Mouse (Mus musculus): ENCODE data around the gene 1700069L16Rik.

1700069L16Rik gene

DNA sequence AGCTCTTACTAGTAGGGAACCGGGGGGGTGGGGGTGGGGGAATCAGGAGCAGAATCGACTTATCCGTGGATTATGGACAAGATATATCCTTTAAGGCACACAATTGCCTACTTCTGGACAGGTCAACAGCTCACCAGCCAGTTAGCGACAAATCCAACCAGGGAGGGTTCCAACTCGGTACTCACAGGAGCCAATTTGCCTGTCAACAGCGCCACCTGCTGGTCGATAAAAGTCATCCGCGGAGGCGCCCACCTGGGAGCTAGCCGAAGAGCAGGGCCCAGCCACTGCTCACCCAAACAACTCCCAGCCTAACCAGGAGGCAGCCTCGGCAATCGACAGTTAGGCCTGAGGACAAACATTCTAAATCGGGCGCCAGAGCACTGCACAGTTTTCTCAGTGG is at the start of gene 1700069L16Rik:
Gene 1700069L16Rik, minus strand, starts transcription at position 327 of the 400 bp plus-strand sequence.
- in situ Hi-C loops (cut with MboI, MseI), result loop anchor here (5.0 kb wide), 2 partner anchors 57 to 362 kb away; no protein-coding TSS in a partner anchor

DNA sequence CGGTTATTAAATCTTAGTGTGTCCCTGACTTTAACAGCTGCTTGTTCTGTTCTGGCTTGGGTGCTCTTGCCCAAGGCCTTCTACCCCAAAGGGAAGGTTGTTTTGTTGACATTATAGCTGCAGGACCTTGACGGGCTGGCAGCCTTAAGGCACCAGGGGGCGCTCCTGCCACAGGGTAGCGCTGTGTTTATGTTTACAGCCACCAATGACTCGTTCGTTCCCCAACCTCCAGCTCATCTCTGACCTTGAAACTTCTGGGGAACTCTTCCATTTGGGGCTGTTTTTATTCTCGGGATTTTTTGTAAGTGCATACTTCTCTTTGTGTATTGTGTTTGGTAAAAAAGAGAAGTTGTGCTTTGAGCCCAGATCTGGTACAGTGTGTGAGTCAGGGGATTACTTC is 49.1 kb upstream of the 1700069L16Rik start:
- in situ Hi-C loops (cut with MboI, MseI), result loop anchor here (5.0 kb wide), 2 partner anchors 36 to 39 kb away; partner anchors contain the start of gene Ficd

DNA sequence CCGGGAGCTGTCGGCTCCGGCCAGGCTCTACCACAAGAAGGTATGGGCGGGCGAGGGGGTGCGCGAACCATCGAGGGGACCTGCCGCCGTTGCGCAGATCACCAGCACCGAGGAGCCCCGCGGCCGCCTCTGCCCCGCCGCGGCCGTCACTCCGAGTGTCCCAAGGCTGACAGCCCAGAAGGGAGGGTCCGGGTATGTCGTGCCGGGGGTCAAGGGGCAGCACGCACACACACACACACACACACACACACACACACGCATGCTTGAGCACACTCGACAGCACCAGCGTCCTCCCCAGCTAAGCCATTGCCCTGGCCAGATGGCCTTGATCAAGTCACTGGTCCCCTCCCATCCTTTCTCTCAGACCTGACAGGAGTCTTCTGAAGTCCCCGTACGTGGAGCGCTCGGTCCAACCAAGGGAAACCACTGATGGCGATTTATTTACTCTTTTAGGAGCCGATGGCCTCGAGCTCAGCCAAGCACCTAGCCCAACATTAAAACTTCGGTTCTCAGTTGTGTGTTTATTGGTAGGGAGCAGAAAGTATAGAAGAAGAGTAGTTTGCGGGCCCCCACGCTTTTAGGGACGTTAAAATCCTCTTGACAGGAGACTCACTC is 48.4 kb upstream of the 1700069L16Rik start:
- in situ Hi-C loops (cut with MboI, MseI), result loop anchor here (5.0 kb wide), 2 partner anchors 36 to 39 kb away; partner anchors contain the start of gene Ficd

DNA sequence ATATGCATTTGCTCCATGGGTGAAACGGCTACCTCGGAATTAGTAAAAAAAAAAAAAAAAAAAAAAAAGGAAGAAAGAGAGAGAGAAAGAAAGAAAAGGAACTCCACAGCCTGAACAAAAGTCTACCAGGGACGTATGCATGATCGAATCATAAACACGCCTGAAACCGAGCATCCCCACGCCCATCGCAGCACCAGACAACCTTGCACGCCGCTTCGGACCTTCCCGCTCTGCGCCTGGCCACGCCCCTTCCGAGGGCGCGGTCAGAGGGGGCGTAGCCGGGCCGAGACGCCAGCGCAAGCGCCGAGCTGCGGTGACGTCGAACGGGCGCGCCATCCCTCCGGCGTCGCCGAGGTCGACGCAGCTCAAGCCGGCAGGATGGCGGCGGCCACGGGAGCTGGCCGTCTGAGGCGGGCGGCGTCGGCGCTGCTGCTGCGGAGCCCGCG is 47.9 kb upstream of the 1700069L16Rik start, which contains the start of the genes Sart3 and Iscu:
Gene Sart3, minus strand, starts transcription at position 61 of the 446 bp plus-strand sequence.
Gene Iscu, plus strand, starts transcription at position 299 of the 446 bp plus-strand sequence.
- in situ Hi-C loops (cut with MboI, MseI), result loop anchor here (5.0 kb wide), 2 partner anchors 35 to 40 kb away; partner anchors contain the start of gene Ficd

DNA sequence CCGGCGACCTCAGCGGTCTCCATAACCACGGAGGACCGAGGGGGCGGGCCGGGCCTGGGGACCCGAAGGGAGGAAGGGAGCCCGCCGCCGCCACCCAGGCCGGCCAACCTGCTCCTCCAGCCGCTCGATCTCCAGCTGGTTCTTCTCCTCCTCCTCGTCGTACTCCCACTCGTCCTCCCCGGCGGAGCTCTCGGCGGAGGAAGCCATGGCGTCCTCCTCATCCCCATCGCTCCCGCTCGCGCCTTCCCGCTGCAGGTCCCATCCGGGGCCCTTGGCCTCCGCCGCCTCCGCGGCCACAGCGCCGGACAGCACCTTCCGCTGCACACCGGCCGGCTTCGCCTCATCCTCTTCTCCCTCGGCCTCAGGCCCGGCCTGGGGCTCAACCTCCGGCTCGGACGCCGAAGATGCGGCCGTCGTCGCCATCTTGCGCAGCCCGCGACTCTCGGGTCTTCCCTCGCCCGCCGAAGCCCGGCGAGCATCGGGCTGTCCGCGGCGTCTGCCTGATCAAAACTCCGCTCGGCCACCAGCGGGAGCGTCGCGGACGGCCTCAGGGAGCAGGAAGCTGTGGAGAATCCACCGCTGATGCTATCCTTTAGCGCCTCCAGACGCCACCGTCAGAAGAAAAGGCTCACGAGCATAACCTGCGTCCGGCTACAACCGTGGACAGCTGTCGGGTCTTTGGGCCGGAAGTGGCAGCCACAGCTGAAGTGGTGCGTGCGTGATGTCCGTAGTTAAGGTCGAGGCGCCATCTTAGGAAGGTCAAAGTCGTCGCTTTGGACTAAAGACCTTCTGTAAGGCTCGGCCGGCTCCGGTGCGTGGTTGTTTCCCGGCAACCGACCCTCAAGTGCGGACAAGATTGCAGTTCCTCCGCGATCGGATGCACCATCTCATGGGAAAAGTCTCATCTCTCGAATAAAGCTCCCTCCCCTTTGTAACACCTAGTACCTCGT is 46.9 kb upstream of the 1700069L16Rik start:
- in situ Hi-C loops (cut with MboI, MseI), result loop anchor here (5.0 kb wide), 2 partner anchors 34 to 41 kb away; partner anchors contain the start of gene Ficd

DNA sequence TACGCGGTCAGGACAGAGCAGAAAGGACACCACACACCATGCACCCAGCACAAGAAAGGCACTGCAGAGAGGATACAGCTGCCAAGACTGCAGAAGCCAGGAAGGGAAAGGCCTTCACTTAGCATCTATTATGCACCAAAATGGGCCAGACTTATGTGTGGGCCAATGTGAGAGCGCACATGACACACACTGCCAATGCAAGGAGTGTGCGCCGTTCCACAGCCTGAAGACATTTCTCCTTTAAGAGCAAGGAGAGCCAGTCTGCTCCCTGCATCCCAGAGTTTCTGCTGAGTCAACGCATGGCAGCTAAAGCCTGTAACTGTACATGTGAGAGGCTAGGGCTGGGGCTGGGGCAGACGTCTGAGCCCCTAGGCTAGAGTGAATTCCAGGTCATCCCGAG is 44.2 kb upstream of the 1700069L16Rik start:
- in situ Hi-C loops (cut with MboI, MseI), result no loop called here

DNA sequence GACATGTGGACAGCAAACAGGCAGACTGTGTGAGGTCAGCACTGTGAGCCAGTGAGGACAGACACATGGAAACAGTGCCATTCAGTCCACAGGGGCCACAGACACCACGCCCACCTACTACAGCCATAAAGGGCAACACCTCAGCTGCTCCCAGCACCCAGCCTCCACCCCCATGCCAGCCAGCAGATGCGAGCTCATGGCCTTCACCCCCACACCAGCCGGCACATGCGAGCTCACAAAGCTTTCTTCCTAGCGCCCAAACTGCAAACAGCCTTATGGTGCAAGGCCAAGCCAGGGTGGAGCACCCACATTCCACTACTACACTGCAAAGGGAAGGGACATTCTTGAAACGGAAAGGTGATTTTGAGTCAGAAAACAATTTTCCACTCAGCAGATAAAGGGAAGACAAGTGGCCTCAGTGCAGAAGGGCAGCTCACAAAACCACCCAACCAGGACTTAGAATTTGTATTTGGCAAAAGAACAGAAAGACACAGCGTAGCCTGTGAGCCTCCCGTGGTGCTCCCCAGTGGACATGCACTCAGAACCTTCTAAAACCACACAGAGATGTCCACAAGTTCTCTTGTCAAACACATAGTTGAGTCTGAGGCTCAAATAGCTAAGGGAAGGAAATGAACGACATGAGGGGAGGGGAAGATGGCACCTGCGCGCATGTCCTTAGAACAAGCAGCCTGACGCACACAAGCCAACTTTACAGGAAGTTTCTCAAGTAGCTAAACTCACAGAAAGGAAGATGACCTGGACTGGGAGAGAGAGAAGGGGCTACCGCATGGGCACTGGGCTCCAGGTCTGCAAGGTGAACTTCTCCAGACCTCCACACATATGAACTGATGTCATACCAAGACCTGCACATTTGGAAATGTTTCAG is 41.3 kb upstream of the 1700069L16Rik start:
- in situ Hi-C loops (cut with MboI, MseI), result no loop called here

DNA sequence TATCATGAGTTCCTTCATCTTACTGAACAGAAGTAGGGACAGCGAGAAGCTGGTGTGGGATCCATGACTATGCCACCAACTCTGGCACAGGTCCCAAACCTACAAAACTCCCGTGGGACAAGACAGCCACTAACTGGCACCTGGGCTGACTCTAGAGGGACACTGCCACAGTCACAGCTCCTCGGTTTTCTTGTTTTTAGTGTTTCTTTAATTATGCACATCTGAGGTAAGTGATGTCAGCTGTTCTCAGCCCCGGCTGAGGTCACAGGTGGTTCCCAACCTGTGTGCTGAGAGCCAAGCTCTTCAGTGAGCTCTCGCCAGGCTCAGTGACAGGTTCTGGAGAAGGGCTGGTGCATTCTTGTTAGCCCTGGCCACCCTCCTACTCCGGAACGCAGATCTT is 39.9 kb upstream of the 1700069L16Rik start:
- in situ Hi-C loops (cut with MboI, MseI), result no loop called here

DNA sequence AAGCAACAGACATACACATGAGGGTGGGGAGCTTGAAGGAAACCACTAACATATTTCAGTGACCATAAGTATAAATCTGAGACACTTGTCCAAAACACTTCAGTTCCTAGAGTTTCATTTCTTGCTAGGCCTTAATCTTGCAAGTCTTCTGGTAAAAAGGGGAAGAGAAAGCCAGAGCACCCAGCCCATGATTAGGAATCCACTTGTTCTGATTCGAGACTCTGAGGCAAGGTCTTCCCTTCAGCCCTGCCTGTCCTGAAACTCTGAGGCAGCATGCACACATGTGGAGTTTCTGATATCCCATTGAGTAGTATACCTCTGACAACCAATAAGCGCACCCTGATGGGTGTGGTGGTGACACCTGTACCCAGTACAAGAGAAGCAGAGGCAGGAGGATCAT is 37.0 kb upstream of the 1700069L16Rik start:
- in situ Hi-C loops (cut with MboI, MseI), result no loop called here

DNA sequence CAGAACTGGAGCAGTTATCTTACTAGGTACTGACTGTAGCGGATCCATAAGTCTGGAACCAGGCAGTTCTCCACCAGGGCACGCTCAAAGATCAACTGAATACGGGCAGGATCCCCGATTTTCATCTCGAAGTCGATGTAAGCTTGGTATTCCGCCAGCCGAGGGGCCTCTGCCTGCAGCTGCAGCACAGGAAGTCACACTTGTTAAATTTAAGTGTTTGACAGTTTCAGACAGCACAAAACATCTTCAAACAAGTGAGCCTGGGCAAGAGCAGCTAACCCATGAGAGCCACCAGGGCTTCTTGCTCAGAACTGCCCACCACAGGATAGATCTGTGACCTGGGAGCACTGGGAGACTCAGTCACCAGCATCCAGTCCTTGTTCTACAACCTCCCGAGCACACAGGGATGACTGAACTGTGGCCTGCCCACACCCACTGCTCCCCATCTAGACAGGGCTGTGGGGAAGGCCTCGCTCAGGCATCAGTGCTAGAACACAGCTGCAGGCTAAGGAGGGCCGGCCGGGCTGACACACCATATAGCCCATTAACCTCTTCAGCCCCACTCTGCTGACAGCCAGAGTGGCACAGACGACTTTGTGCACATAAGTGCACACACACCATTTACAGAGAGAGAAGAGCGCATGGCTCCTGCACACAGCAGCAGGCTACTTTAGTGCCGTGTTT is 30.9 kb upstream of the 1700069L16Rik start:
- in situ Hi-C loops (cut with MboI, MseI), result no loop called here

DNA sequence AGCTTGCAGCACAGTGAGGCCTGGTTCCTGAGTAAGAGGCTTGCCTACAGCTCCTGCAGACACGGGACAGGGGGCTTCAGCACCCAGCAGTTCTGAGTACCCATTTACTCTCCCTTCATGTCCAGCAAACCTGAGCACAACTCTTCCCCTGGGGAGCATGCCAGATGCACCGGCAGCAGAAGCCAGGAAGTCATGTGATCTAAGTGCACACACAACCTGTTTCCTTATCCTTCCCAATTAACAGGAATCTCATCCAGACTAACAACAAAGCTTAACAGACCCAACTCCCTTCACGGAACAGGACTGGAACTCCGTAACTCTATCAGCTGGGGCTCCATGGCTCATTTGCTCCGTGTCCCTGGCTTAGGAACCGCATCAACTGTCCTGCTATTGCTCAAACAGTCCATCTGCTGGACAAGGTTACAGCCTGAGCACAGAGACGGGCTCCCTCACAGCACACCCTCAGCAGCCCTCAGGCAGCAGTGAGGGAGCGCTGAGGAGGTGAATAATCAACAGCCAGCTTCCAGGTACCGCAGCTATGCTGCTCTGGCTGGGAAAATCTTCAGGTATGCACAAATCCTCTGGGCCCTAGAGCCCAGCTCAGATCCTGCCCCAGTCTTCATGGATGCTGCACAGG is 27.1 kb upstream of the 1700069L16Rik start:
- in situ Hi-C loops (cut with MboI, MseI), result no loop called here

DNA sequence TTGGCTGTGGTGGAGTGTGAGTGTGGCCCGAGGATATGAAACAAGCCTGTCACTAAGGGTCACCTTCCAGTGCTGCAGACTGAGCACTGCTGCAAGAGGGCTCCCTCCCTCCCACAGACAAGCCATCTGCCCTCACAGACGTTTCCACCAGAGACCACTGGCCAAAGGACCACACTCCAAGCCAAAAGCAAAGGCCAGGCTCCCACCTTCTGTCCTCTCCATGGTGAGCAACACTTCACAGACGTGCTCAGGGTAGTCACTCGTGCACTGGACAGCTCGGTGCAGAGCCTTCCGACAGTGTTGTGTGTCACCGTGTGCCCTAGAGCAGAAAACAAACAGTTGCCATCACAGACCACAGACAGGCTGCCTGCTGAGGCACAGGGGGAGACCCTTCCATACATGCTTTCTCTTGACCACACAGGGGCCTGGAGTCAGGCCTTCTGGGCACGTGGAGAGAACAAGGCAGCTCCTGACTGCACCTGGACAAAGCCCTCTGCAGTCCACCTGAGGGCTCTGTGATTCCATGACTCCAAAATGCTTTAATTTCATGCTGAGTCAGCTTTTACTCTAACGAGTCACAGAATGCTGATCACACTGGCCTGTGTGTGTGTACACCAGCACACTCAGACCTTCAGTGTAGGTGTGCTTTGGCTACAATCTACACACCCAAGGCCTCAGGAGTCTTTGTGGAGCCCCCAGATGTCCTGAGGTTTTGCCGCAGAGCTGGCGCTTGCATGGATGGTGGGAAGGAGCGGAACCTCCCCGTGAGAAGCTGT is 24.2 kb upstream of the 1700069L16Rik start:
- in situ Hi-C loops (cut with MboI, MseI), result no loop called here

DNA sequence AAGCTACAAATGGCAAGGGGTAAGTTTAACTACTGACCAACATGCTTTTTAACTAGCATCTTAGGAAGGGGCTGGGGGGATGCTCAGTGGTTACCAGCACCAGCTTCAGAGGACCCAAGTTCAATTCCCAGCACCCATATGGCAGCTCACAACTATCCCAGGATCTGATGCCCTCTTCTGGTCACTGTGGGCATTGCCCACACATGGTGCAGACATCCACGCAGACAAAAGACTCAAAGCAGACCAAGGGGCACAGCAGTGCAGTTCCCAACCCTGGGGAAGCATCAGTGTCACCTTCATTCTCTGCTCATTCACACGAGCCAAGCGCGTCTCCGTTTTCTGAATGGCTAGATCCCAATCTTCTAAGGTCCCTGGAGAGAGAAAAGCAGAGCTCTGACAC is 23.1 kb upstream of the 1700069L16Rik start:
- in situ Hi-C loops (cut with MboI, MseI), result no loop called here

DNA sequence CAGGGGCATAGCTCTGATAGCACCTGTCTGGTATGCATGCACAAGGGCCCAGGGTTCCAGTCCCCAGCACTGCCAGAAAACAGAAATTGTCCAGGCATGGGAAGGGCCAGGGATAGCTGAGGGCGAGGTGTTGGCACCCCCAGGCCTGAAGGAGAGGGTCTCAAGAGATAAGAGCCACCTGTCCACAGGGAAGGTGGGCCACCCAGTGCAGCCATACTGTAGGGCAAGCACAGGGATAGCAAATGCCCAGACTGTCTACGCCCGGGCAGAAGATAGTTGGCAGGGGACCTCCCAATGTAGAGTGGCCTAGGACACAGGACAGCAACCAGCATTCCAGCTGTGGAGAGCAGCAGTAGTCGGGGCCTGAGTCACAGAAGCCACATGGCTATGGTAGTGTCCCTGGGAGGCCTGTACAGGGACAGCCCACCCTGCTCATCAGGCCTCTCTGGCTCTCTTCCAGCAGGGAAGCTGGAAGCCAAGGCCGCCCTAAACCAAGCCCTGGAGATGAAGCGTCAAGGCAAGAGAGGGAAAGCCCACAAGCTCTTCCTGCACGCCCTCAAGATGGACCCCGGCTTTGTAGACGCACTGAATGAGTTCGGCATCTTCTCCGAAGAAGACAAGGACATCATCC is 13.2 kb upstream of the 1700069L16Rik start:
- in situ Hi-C loops (cut with MboI, MseI), result loop anchor here (5.0 kb wide), 1 partner anchor 35 kb away; the partner anchor contains the start of genes Iscu and Sart3

DNA sequence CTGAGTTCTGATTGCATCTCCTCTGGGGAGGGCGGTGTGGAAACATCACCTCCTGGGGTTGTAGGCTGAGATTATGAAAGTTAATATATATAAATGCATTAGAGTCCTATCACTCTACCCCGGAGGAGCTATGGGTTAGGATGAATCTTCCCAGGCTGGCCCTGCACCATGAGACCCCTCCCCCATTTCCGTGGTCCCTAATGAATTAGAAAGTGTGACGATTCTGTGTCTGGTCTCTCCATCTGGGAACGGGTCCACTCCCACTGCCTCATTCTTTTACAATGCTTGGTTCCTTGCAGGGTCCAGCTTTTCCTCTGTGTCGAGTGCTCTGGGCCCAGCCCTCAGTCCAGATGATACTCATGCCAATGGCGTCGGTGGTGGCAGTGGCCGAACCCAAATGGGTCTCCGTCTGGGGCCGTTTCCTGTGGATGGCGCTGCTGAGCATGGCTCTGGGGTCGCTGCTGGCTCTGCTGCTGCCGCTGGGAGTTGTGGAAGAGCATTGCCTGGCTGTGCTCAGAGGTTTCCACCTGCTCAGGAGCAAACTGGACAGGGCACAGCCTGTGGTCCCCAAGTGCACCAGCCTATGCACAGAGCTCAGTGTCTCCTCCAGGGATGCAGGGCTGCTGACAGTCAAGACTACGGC is 12.1 kb upstream of the 1700069L16Rik start:
- in situ Hi-C loops (cut with MboI, MseI), result loop anchor here (5.0 kb wide), 1 partner anchor 36 kb away; the partner anchor contains the start of genes Iscu and Sart3

DNA sequence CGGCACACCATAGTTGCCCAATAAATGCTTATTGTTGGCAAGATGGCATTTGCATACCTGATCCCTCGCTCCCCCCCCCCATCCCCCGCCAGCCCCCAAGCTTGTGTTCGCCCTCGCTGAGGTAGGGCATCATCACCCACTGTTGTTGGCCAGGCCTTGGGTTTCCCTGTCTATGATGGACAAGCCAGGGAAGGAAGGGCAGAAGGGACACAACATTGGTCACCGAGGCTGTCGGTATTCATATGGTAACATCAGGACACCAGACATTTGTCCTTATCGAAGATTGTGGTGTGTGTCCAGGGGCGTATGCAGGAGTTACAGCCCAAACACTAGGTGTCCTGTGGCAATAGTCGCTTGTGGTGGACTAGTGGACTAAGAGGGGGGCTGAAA is 11.5 kb upstream of the 1700069L16Rik start:
- in situ Hi-C loops (cut with MboI, MseI), result loop anchor here (5.0 kb wide), 1 partner anchor 36 kb away; the partner anchor contains the start of genes Iscu and Sart3

DNA sequence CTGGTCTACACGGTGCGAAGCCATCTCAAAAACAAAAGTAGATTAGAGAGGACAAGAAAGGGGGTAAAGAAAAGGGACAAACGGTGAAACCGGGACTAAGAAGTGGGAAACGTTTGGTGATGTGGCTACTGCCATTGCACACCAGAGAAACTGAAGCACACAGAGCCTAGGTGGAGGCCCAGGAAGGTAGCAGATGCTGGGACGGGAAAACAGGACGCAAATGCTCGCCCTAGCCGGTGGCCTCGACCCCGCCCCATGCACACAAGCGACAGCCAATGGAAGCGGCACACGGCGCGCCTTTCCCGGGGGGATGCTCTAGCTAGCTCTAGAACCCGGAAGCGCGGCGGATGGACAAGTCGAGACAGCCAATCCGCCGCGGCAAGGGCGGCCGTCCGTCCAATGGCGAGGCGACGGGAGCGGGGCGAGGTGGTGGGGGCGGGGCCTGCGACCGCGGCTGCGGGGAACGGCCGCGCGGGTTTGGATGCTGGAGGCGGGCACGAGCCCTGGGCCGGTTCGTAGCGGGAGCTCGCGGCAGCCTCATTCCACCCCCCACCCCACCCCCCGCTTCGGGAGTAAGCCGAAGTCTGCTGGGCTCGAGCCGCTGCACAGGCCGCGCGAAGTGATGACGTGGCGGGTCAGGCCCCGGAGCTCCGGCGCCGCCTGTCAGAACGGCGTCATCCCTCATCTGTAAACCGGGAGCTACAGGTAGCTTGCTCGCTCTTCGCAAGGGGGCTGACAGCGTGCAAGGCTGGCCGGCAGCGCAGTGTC is 11.0 kb upstream of the 1700069L16Rik start, which contains the start of gene Ficd:
Gene Ficd, plus strand, starts transcription at position 459 of the 768 bp plus-strand sequence.
- in situ Hi-C loops (cut with MboI, MseI), result loop anchor here (5.0 kb wide), 1 partner anchor 37 kb away; the partner anchor contains the start of genes Iscu and Sart3

Measured in T-helper 1 cell (primary cell).